Mouse (Mus musculus) heart, adult 2 months (tissue): ENCODE results near the gene Slc2a1. TPM values are rescaled to one million over a fixed set of nuclear protein-coding genes. Genes with fewer than 3 reads are reported as not detected.

ENCODE experiments used
- DNase-seq, 2 experiments: peaks; one replicate each; pipeline ENCODE4 v3.0.0; 2021
- H3K27ac ChIP-seq: fragments of 200-600 bp; 2 replicates; pipeline ENCODE4 v1.8.1; 2022
- H3K27me3 ChIP-seq: fragments of 200-500 bp; 2 replicates; pipeline ENCODE4 v1.6.1; 2012; ENCODE audit warnings: mild to moderate bottlenecking, low read length, inconsistent platforms, mixed read lengths; ENCODE audit not compliant: control insufficient read depth, insufficient read depth
- H3K36me3 ChIP-seq: fragments of 200-500 bp; 2 replicates; pipeline ENCODE4 v1.6.1; 2012; ENCODE audit warnings: low read length, inconsistent platforms; ENCODE audit not compliant: control insufficient read depth, insufficient read depth
- H3K4me1 ChIP-seq: fragments of 200-500 bp; 2 replicates; pipeline ENCODE4 v1.6.1; 2011; ENCODE audit warnings: low read length; ENCODE audit not compliant: control insufficient read depth, insufficient read depth
- H3K4me3 ChIP-seq: fragments of 200-600 bp; 2 replicates; pipeline ENCODE4 v1.8.1; 2022
- H3K79me2 ChIP-seq: fragments of 200-500 bp; replicated peaks from 2 replicates; pipeline ENCODE4 v1.6.1; 2012; ENCODE audit warnings: mild to moderate bottlenecking, inconsistent platforms, low read length, moderate library complexity, mixed read lengths; ENCODE audit not compliant: control insufficient read depth, insufficient read depth
- H3K9ac ChIP-seq: fragments of 200-500 bp; 2 replicates; pipeline ENCODE4 v1.6.1; 2012; ENCODE audit warnings: low read depth, mild to moderate bottlenecking, control low read depth, inconsistent platforms, low read length, mixed read lengths
- CTCF ChIP-seq: fragments of 200-600 bp; IDR thresholded peaks from 2 replicates; pipeline ENCODE4 v1.8.1; 2022; ENCODE audit warnings: antibody characterized with exemption, mild to moderate bottlenecking, moderate library complexity
- EP300 ChIP-seq: fragments of 200-500 bp; IDR thresholded peaks from 2 replicates; pipeline ENCODE4 v1.6.1; 2011; ENCODE audit warnings: low read depth, low read length, control low read depth; ENCODE audit not compliant: insufficient read depth
- POLR2A ChIP-seq: fragments of 200-500 bp; IDR thresholded peaks from 2 replicates; pipeline ENCODE4 v1.6.1; 2011; ENCODE audit warnings: mild to moderate bottlenecking, low read depth, low read length, control low read depth; ENCODE audit not compliant: insufficient read depth
- WGBS: fragments of 180-500 bp; shearing (Covaris S2); methylation state at CpG from one replicate; pipeline ENCODE4 v1.1.7; 2018; 5-methylcytosine and 5-hydroxymethylcytosine counted together
- intact Hi-C: fragments of 180-260 bp; cut with DNase I; formaldehyde crosslinking; loops from one replicate; pipeline ENCODE4 v1.15.1; 2025
- polyA plus RNA-seq: library from polyadenylated mRNA; depleted of rRNA; stranded (reverse); fragments of >200 nt; gene quantifications from 2 replicates; pipeline ENCODE4 v1.2.3, GENCODE M21; 2012
- total RNA-seq, 2 experiments: library from RNA; stranded (reverse); gene quantifications; 2 replicates each; pipeline ENCODE4 v1.2.3; 2021

Gene Slc2a1
- total and polyA plus RNA-seq, 3 experiments, result 8.9 to 18.9 (median 16.6) TPM

GRCm38 (mm10) chr4:119070959-119071647, 37.4 kb upstream of the Slc2a1 start:
- H3K27ac ChIP-seq, result no peak overlapping the region
- no peaks in the 10 kb centered on the region for H3K36me3 ChIP-seq
- H3K27me3 ChIP-seq, result no peaks in the 10 kb centered on the region
- no peak for DNase-seq
- peaks cover 1% of the 10 kb centered on the region; the same call in 1 of the 2 replicates for H3K4me1 ChIP-seq
- H3K4me3 ChIP-seq, result no peak overlapping the region
- TF ChIP-seq EP300 (no peak), CTCF (no peak), POLR2A (no peak)
- H3K79me2 ChIP-seq, result no peaks in the 10 kb centered on the region
- WGBS, result 46% methylated on average over 16 of the region's 16 CpGs
- H3K9ac ChIP-seq, result no peak overlapping the region
- intact Hi-C loops, result no loop called here

- Histone ChIP-seq H3K4me1 (peaks cover 1% of the 10 kb centered on the region; the same call in 1 of the 2 replicates), H3K36me3 (no peaks in the 10 kb centered on the region), H3K79me2 (no peaks in the 10 kb centered on the region), H3K27ac (no peak overlapping the region), H3K9ac (no peak overlapping the region), H3K27me3 (no peaks in the 10 kb centered on the region), H3K4me3 (no peak overlapping the region)
- intact Hi-C loops, result no loop called here
- 45% methylated on average over 19 of the region's 19 CpGs for WGBS
- no peak for DNase-seq
- no peak for TF ChIP-seq EP300
- TF ChIP-seq CTCF, result no peak
- TF ChIP-seq POLR2A, result no peak
Measured at GRCm38 (mm10) chr4:119071648-119072362, 36.7 kb upstream of the Slc2a1 start.

GRCm38 (mm10) chr4:119072363-119072940, 36.1 kb upstream of the Slc2a1 start:
- TF ChIP-seq POLR2A (no peak), EP300 (no peak), CTCF (no peak)
- no peak overlapping the region for H3K4me3 ChIP-seq
- no peaks in the 10 kb centered on the region for H3K36me3 ChIP-seq
- DNase-seq, result no peak
- no peaks in the 10 kb centered on the region for H3K27me3 ChIP-seq
- H3K27ac ChIP-seq, result no peak overlapping the region
- 71% methylated on average over 19 of the region's 19 CpGs for WGBS
- H3K4me1 ChIP-seq, result peaks cover 3% of the 10 kb centered on the region
- no peak overlapping the region for H3K9ac ChIP-seq
- no peaks in the 10 kb centered on the region for H3K79me2 ChIP-seq
- intact Hi-C loops, result no loop called here

GRCm38 (mm10) chr4:119072941-119073451, 35.5 kb upstream of the Slc2a1 start:
- Histone ChIP-seq H3K27ac (no peak overlapping the region), H3K4me3 (no peak overlapping the region)
- TF ChIP-seq EP300 (no peak), CTCF (no peak), POLR2A (no peak)

GRCm38 (mm10) chr4:119073626-119074025, 34.9 kb upstream of the Slc2a1 start:
- WGBS, result 79% methylated on average over 2 of the region's 2 CpGs
- no peak for TF ChIP-seq POLR2A
- no peak for TF ChIP-seq CTCF
- no peak for TF ChIP-seq EP300
- DNase-seq, result no peak
- H3K4me1 ChIP-seq, result peaks cover 3% of the 10 kb centered on the region
- H3K36me3 ChIP-seq, result no peaks in the 10 kb centered on the region
- no peak overlapping the region for H3K27ac ChIP-seq
- H3K27me3 ChIP-seq, result no peaks in the 10 kb centered on the region
- intact Hi-C loops, result no loop called here
- H3K79me2 ChIP-seq, result no peaks in the 10 kb centered on the region
- H3K4me3 ChIP-seq, result no peak overlapping the region
- H3K9ac ChIP-seq, result no peak overlapping the region

More at GRCm38 (mm10) chr4:119072941-119073451, 35.5 kb upstream of the Slc2a1 start:
- H3K27me3 ChIP-seq, result no peaks in the 10 kb centered on the region
- 48% methylated on average over 28 of the region's 28 CpGs for WGBS
- intact Hi-C loops, result no loop called here
- H3K79me2 ChIP-seq, result no peaks in the 10 kb centered on the region
- no peak overlapping the region for H3K9ac ChIP-seq
- DNase-seq, result no peak
- H3K4me1 ChIP-seq, result peaks cover 3% of the 10 kb centered on the region
- H3K36me3 ChIP-seq, result no peaks in the 10 kb centered on the region

- no peaks in the 10 kb centered on the region for H3K79me2 ChIP-seq
- peaks cover 3% of the 10 kb centered on the region for H3K4me1 ChIP-seq
- H3K27ac ChIP-seq, result no peak overlapping the region
- 54% methylated on average over 6 of the region's 6 CpGs for WGBS
- no peaks in the 10 kb centered on the region for H3K36me3 ChIP-seq
- no peak overlapping the region for H3K9ac ChIP-seq
- H3K27me3 ChIP-seq, result no peaks in the 10 kb centered on the region
- TF ChIP-seq EP300, result no peak
- TF ChIP-seq POLR2A, result no peak
- no peak for TF ChIP-seq CTCF
- H3K4me3 ChIP-seq, result no peak overlapping the region
- intact Hi-C loops, result no loop called here
- no peak for DNase-seq
Measured at GRCm38 (mm10) chr4:119074596-119074995, 33.9 kb upstream of the Slc2a1 start.
